Comparison of ENCODE assay signal across 8 mouse cellular contexts in the genomic region with DNA sequence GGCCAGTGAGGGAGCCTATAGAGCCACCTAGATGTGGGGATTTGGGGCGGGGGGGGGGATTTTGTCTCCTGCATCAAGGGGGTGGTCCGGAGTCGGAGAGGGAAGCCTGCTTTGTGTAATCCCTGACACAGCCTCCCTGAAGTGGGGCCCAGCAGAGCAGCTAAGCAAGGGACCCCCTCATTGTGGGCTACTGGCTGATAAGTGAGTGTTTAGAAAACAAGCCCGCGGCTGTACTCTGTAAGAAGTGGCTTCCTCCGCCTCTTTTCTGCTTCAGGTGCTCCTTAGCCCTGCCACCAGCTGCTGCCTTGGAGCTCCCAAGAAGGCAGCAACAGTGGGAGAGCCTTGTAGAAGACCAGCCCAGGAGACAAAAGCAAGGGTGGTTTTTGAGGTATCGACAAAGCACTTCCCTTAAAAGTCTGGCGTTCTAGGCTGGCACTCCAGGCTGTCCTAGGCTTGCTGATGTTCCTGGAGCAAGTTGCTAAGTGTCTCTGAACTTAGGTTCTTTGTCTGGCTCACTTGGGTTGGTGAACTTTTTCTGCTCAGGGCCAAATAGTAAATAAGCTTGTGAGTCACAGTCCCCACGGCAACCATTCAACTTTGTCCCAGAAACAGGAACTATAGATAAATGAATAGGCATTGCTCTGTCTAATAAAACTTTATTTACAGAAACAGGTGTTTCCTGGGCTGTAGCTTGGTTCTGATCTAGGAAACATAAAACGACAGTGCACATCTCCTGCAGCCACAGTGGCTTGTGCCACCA.
DNase-seq lines count a peak whose midpoint lies in the region; ATAC-seq and TF ChIP-seq lines count a peak whose summit lies in the region.

No protein-coding gene starts in this region.

- no peak for TF ChIP-seq POLR2A in brain, embryonic 14.5 days (IDR thresholded peaks at IDR 0.05; ENCODE audit: borderline replicate concordance, extremely low read depth, insufficient read depth, insufficient read length, poor library complexity, severe bottlenecking)

- no peak for ATAC-seq in kidney, embryonic 16.5 days (ENCODE audit: low FRiP score, low TSS enrichment)

- WGBS in kidney, embryonic 16.5 days = 13% methylated on average over 10 of the region's 10 CpGs

- H3K9ac ChIP-seq in kidney, embryonic 16.5 days (replicated peaks; ENCODE audit: low read length) = peak overlapping the region; percentile 25

- H3K27ac ChIP-seq in kidney, embryonic 16.5 days (ENCODE audit: low read length) = peak overlapping the region; percentile 51

- peaks cover 21% of the 10 kb centered on the region for H3K4me1 ChIP-seq in kidney, embryonic 16.5 days (ENCODE audit: insufficient read depth, low read length)
- H3K4me1 ChIP-seq in megakaryocyte, embryonic 14.5 days = peaks cover 93% of the 10 kb centered on the region

- intact Hi-C loops in heart, postnatal 10 days (cut with DNase I) = loop anchor here (5.0 kb wide), 1 partner anchor 96 kb away; a partner anchor contains a TSS

- no peaks in the 10 kb centered on the region for H3K27me3 ChIP-seq in kidney, embryonic 16.5 days (ENCODE audit: insufficient read depth, low read length)
- H3K27me3 ChIP-seq in megakaryocyte, embryonic 14.5 days (replicated peaks) = no peaks in the 10 kb centered on the region

- peak overlapping the region; percentile 31 for H3K4me3 ChIP-seq in kidney, embryonic 16.5 days (ENCODE audit: low read length)
- peak overlapping the region; percentile 87 for H3K4me3 ChIP-seq in megakaryocyte, embryonic 14.5 days (replicated peaks)

- H3K4me2 ChIP-seq in kidney, embryonic 16.5 days (replicated peaks; ENCODE audit: low read depth, low read length) = peak overlapping the region; percentile 54

- TF ChIP-seq CTCF in brain, embryonic 14.5 days (IDR thresholded peaks at IDR 0.05; ENCODE audit: borderline replicate concordance, extremely low read depth, insufficient read depth, insufficient read length) = no peak

- H3K36me3 ChIP-seq in kidney, embryonic 16.5 days (ENCODE audit: insufficient read depth, low read length) = no peaks in the 10 kb centered on the region
- H3K36me3 ChIP-seq in megakaryocyte, embryonic 14.5 days (replicated peaks; ENCODE audit: low read length) = no peaks in the 10 kb centered on the region

- H3K9me3 ChIP-seq in kidney, embryonic 16.5 days (ENCODE audit: low read length) = no peaks in the 10 kb centered on the region
- no peaks in the 10 kb centered on the region for H3K9me3 ChIP-seq in megakaryocyte, embryonic 14.5 days

- DNase-seq in kidney, postnatal 25 days = no peak
- DNase-seq in brain, embryonic 14.5 days (ENCODE audit: low read depth) = peak; percentile 32
- peak; percentile 24 to 37 for DNase-seq in heart, postnatal 10 days
- peak; percentile 63 for DNase-seq in thymus, postnatal 14 days
- no peak for DNase-seq in cerebellum, adult 11 months
- no peak for DNase-seq in cerebellum, adult 18-20 months

Comparison
In these comparisons a context has a peak if more than half of its experiments do, and no peak if none do; other contexts are left out.
1. DNase-seq: peak in brain, embryonic 14.5 days (single experiment), heart, postnatal 10 days (2 of 2) and thymus, postnatal 14 days (single experiment); none in kidney, postnatal 25 days (0 of 2), cerebellum, adult 11 months (single experiment) and cerebellum, adult 18-20 months (0 of 2).